Mouse (Mus musculus) lung, embryonic 14.5 days (tissue): Measurements from ENCODE around the gene Tmem74b. TPM values are rescaled to one million over a fixed set of nuclear protein-coding genes. Genes with fewer than 3 reads are reported as not detected.
A peak's percentile ranks its signal among the peaks of the same experiment; 100 is the strongest.

Experiments used
- ATAC-seq: fragments of 200-750 bp; cut with Nextera tagmentation; 2 replicates; pipeline ENCODE4 v1.8.0; 2017; ENCODE audit warnings: mild to moderate bottlenecking, moderate TSS enrichment, moderate library complexity; ENCODE audit not compliant: insufficient read depth
- DNase-seq: peaks from one replicate; pipeline ENCODE4 v3.0.0-alpha.2; 2015
- H3K27ac ChIP-seq: fragments of 300-500 bp; sonication (generic); 2 replicates; pipeline ENCODE4 v1.5.1; 2014; ENCODE audit warnings: low read depth, mild to moderate bottlenecking, moderate library complexity
- H3K27me3 ChIP-seq: fragments of 300-500 bp; sonication (generic); 2 replicates; pipeline ENCODE4 v1.6.1; 2014; ENCODE audit warnings: low read length, control low read depth; ENCODE audit not compliant: insufficient read depth
- H3K36me3 ChIP-seq: fragments of 300-500 bp; sonication (generic); 2 replicates; pipeline ENCODE4 v1.6.1; 2014; ENCODE audit warnings: control low read depth; ENCODE audit not compliant: insufficient read depth
- H3K4me1 ChIP-seq: fragments of 300-500 bp; sonication (generic); 2 replicates; pipeline ENCODE4 v1.6.1; 2014; ENCODE audit warnings: antibody characterized with exemption, control low read depth; ENCODE audit not compliant: insufficient read depth
- H3K4me2 ChIP-seq: fragments of 300-500 bp; sonication (generic); 2 replicates; pipeline ENCODE4 v1.6.1; 2014; ENCODE audit warnings: mild to moderate bottlenecking
- H3K4me3 ChIP-seq: fragments of 300-500 bp; sonication (generic); 2 replicates; pipeline ENCODE4 v1.5.1; 2014; ENCODE audit warnings: low read depth, low read length
- H3K9ac ChIP-seq: fragments of 300-500 bp; sonication (generic); 2 replicates; pipeline ENCODE4 v1.6.1; 2014
- H3K9me3 ChIP-seq: fragments of 300-500 bp; sonication (generic); 2 replicates; pipeline ENCODE4 v1.6.1; 2016; ENCODE audit warnings: low read depth, low read length, control low read depth
- CTCF ChIP-seq: IDR thresholded peaks from 2 replicates; pipeline ENCODE4 v1.5.1; 2016; ENCODE audit warnings: antibody characterized with exemption, low read depth
- WGBS: fragments of 180-500 bp; shearing (Covaris S2); extraction: QIAGEN DNeasy Blood & Tissue Kit; methylation state at CpG from one replicate; pipeline ENCODE4 v1.1.7; 2014; 5-methylcytosine and 5-hydroxymethylcytosine counted together
- polyA plus RNA-seq: library from polyadenylated mRNA; unstranded; fragments of >200 nt; fragmentation: Nextera tagmentation; extraction: Ambion mirVana; gene quantifications from 2 replicates; pipeline ENCODE4 v1.2.1, GENCODE M21; 2014

The Tmem74b gene
- polyA plus RNA-seq, 1 experiment from 2014 or later, result 1.9 TPM

- Histone ChIP-seq H3K9ac (no peak overlapping the region), H3K27ac (no peak overlapping the region), H3K4me3 (no peak overlapping the region), H3K4me2 (no peak overlapping the region), H3K4me1 (no peaks in the 10 kb centered on the region), H3K9me3 (no peaks in the 10 kb centered on the region), H3K36me3 (peaks cover 77% of the 10 kb centered on the region), H3K27me3 (no peaks in the 10 kb centered on the region)
- no peak for TF ChIP-seq CTCF
- DNase-seq, result no peak
- 84% methylated on average over 2 of the region's 2 CpGs for WGBS
- no peak for ATAC-seq
Measured at GRCm38 (mm10) chr2:151724094-151724493, 22.3 kb downstream of the Tmem74b start.

- H3K9ac ChIP-seq, result no peak overlapping the region
- 91% methylated on average over 8 of the region's 8 CpGs for WGBS
- no peak for TF ChIP-seq CTCF
- H3K4me1 ChIP-seq, result no peaks in the 10 kb centered on the region
- ATAC-seq (no peak), DNase-seq (no peak)
- peaks cover 50% of the 10 kb centered on the region for H3K36me3 ChIP-seq
- no peak overlapping the region for H3K4me3 ChIP-seq
- H3K27me3 ChIP-seq, result no peaks in the 10 kb centered on the region
- H3K4me2 ChIP-seq, result no peak overlapping the region
- no peaks in the 10 kb centered on the region for H3K9me3 ChIP-seq
- H3K27ac ChIP-seq, result no peak overlapping the region
Measured at GRCm38 (mm10) chr2:151733151-151733865, 31.5 kb downstream of the Tmem74b start.

- DNase-seq, result no peak
- H3K9me3 ChIP-seq, result no peaks in the 10 kb centered on the region
- peaks cover 29% of the 10 kb centered on the region for H3K36me3 ChIP-seq
- H3K4me3 ChIP-seq, result no peak overlapping the region
- H3K4me2 ChIP-seq, result no peak overlapping the region
- no peak overlapping the region for H3K27ac ChIP-seq
- ATAC-seq, result no peak
- TF ChIP-seq CTCF, result no peak
- WGBS, result 92% methylated on average over 6 of the region's 6 CpGs
- no peak overlapping the region for H3K9ac ChIP-seq
- peaks cover 4% of the 10 kb centered on the region; the same call in 1 of the 2 replicates for H3K4me1 ChIP-seq
- no peaks in the 10 kb centered on the region for H3K27me3 ChIP-seq
Measured at GRCm38 (mm10) chr2:151735422-151735821, 33.6 kb downstream of the Tmem74b start.

- Histone ChIP-seq H3K4me2 (no peak overlapping the region), H3K27ac (no peak overlapping the region), H3K4me3 (no peak overlapping the region), H3K9me3 (no peaks in the 10 kb centered on the region), H3K27me3 (no peaks in the 10 kb centered on the region), H3K4me1 (peaks cover 4% of the 10 kb centered on the region; the same call in 1 of the 2 replicates), H3K9ac (no peak overlapping the region), H3K36me3 (peaks cover 16% of the 10 kb centered on the region)
- no peak for TF ChIP-seq CTCF
- ATAC-seq (no peak), DNase-seq (no peak)
- WGBS, result 77% methylated on average over 4 of the region's 4 CpGs
Measured at GRCm38 (mm10) chr2:151738460-151738859, 36.7 kb downstream of the Tmem74b start.

GRCm38 (mm10) chr2:151739081-151739480 lies 37.3 kb downstream of the Tmem74b start:
- Histone ChIP-seq H3K4me3 (no peak overlapping the region), H3K27ac (no peak overlapping the region), H3K27me3 (no peaks in the 10 kb centered on the region), H3K4me1 (peaks cover 4% of the 10 kb centered on the region; the same call in 1 of the 2 replicates), H3K36me3 (peaks cover 10% of the 10 kb centered on the region; the same call in 1 of the 2 replicates), H3K9me3 (no peaks in the 10 kb centered on the region), H3K9ac (no peak overlapping the region), H3K4me2 (peak overlapping the region; percentile 80)
- TF ChIP-seq CTCF, result no peak
- 79% methylated on average over 3 of the region's 3 CpGs for WGBS
- no peak for ATAC-seq
- no peak for DNase-seq

GRCm38 (mm10) chr2:151739505-151739904 lies 37.7 kb downstream of the Tmem74b start:
- H3K4me2 ChIP-seq, result peak overlapping the region; percentile 80
- no peak overlapping the region for H3K4me3 ChIP-seq
- H3K9ac ChIP-seq, result no peak overlapping the region
- H3K4me1 ChIP-seq, result peaks cover 4% of the 10 kb centered on the region; the same call in 1 of the 2 replicates
- WGBS, result 84% methylated on average over 7 of the region's 7 CpGs
- no peak for ATAC-seq
- H3K36me3 ChIP-seq, result peaks cover 9% of the 10 kb centered on the region; the same call in 1 of the 2 replicates
- no peak overlapping the region for H3K27ac ChIP-seq
- TF ChIP-seq CTCF, result no peak
- H3K27me3 ChIP-seq, result no peaks in the 10 kb centered on the region
- DNase-seq, result no peak
- no peaks in the 10 kb centered on the region for H3K9me3 ChIP-seq

- Histone ChIP-seq H3K36me3 (no peaks in the 10 kb centered on the region), H3K9me3 (no peaks in the 10 kb centered on the region), H3K4me2 (peak overlapping the region; percentile 80), H3K27me3 (no peaks in the 10 kb centered on the region), H3K27ac (peak overlapping the region; percentile 46; the same call in 1 of the 2 replicates), H3K4me3 (peak overlapping the region; percentile 73), H3K9ac (peak overlapping the region; percentile 70), H3K4me1 (peaks cover 4% of the 10 kb centered on the region; the same call in 1 of the 2 replicates)
- TF ChIP-seq CTCF, result no peak
- ATAC-seq (peak; percentile 88), DNase-seq (peak; percentile 94)
- WGBS, result under 1% methylated on average over 61 of the region's 61 CpGs
Measured at GRCm38 (mm10) chr2:151740741-151741526, 39.1 kb downstream of the Tmem74b start.
